Mouse (Mus musculus) liver, embryonic 13.5 days (tissue): ENCODE results near the gene S100a7a. TPM values are rescaled to one million over a fixed set of nuclear protein-coding genes. Genes with fewer than 3 reads are reported as not detected.
A peak's percentile ranks its signal among the peaks of the same experiment; 100 is the strongest.

Experiments
- ATAC-seq: fragments of 200-750 bp; cut with Nextera tagmentation; 2 replicates; pipeline ENCODE4 v1.8.0; 2017; ENCODE audit warnings: low read depth, mild to moderate bottlenecking, moderate number of reproducible peaks, moderate library complexity
- DNase-seq: peaks from one replicate; pipeline ENCODE4 v3.0.0; 2022
- H3K27ac ChIP-seq: fragments of 300-500 bp; sonication (generic); 2 replicates; pipeline ENCODE4 v1.5.1; 2015; ENCODE audit warnings: moderate library complexity, mild to moderate bottlenecking, inconsistent platforms
- H3K27me3 ChIP-seq: fragments of 300-500 bp; sonication (generic); 2 replicates; pipeline ENCODE4 v1.6.1; 2015; ENCODE audit warnings: mild to moderate bottlenecking, inconsistent platforms
- H3K36me3 ChIP-seq: fragments of 300-500 bp; sonication (generic); 2 replicates; pipeline ENCODE4 v1.6.1; 2015; ENCODE audit warnings: mild to moderate bottlenecking, inconsistent platforms
- H3K4me1 ChIP-seq: fragments of 300-500 bp; sonication (generic); replicated peaks from 2 replicates; pipeline ENCODE4 v1.6.1; 2015; ENCODE audit warnings: inconsistent platforms
- H3K4me2 ChIP-seq: fragments of 300-500 bp; sonication (generic); 2 replicates; pipeline ENCODE4 v1.6.1; 2015; ENCODE audit warnings: inconsistent platforms, mild to moderate bottlenecking, moderate library complexity
- H3K4me3 ChIP-seq: fragments of 300-500 bp; sonication (generic); replicated peaks from 2 replicates; pipeline ENCODE4 v1.5.1; 2015; ENCODE audit warnings: mild to moderate bottlenecking, inconsistent platforms
- H3K9ac ChIP-seq: fragments of 300-500 bp; sonication (generic); 2 replicates; pipeline ENCODE4 v1.6.1; 2015; ENCODE audit warnings: mild to moderate bottlenecking, inconsistent platforms
- H3K9me3 ChIP-seq: fragments of 300-500 bp; sonication (generic); replicated peaks from 2 replicates; pipeline ENCODE4 v1.6.1; 2016; ENCODE audit warnings: inconsistent platforms
- WGBS: fragments of 180-500 bp; shearing (Covaris S2); methylation state at CpG from one replicate; pipeline ENCODE4 v1.1.7; 2015; ENCODE audit not compliant: insufficient replicate concordance; 5-methylcytosine and 5-hydroxymethylcytosine counted together
- polyA plus RNA-seq: library from polyadenylated mRNA; unstranded; fragments of >200 nt; fragmentation: Nextera tagmentation; extraction: Ambion mirVana; gene quantifications from 2 replicates; pipeline ENCODE4 v1.2.1, GENCODE M21; 2015

The S100a7a gene
- polyA plus RNA-seq, 1 experiment from 2014 or later: not detected

- 65% methylated on average over 6 of the region's 6 CpGs for WGBS
These were observed 39.7 kb upstream of the S100a7a start for GRCm38 (mm10) chr3:90614148-90614530.

GRCm38 (mm10) chr3:90614611-90615251, 39.1 kb upstream of the S100a7a start:
- DNase-seq (no peak), ATAC-seq (no peak)
- no peaks in the 10 kb centered on the region for H3K36me3 ChIP-seq
- H3K9ac ChIP-seq: no peak overlapping the region
- H3K9me3 ChIP-seq: no peaks in the 10 kb centered on the region
- H3K27ac ChIP-seq: no peak overlapping the region
- no peak overlapping the region for H3K4me2 ChIP-seq
- WGBS: 59% methylated on average over 11 of the region's 11 CpGs
- no peak overlapping the region for H3K4me3 ChIP-seq
- H3K4me1 ChIP-seq: peaks cover 8% of the 10 kb centered on the region
- peaks cover 11% of the 10 kb centered on the region; the same call in 1 of the 2 replicates for H3K27me3 ChIP-seq

More at GRCm38 (mm10) chr3:90614148-90614530, 39.7 kb upstream of the S100a7a start:
- no peaks in the 10 kb centered on the region for H3K9me3 ChIP-seq
- no peak overlapping the region for H3K4me3 ChIP-seq
- no peaks in the 10 kb centered on the region for H3K36me3 ChIP-seq
- H3K27ac ChIP-seq: no peak overlapping the region
- H3K4me1 ChIP-seq: peaks cover 8% of the 10 kb centered on the region
- peaks cover 11% of the 10 kb centered on the region; the same call in 1 of the 2 replicates for H3K27me3 ChIP-seq
- DNase-seq (no peak), ATAC-seq (no peak)
- no peak overlapping the region for H3K4me2 ChIP-seq
- H3K9ac ChIP-seq: no peak overlapping the region

GRCm38 (mm10) chr3:90615415-90615814, 38.4 kb upstream of the S100a7a start:
- Histone ChIP-seq H3K9ac (no peak overlapping the region), H3K27me3 (peaks cover 11% of the 10 kb centered on the region; the same call in 1 of the 2 replicates), H3K4me2 (no peak overlapping the region), H3K4me3 (no peak overlapping the region), H3K36me3 (no peaks in the 10 kb centered on the region), H3K4me1 (peaks cover 8% of the 10 kb centered on the region), H3K9me3 (no peaks in the 10 kb centered on the region), H3K27ac (no peak overlapping the region)
- peak; percentile 13 for DNase-seq
- ATAC-seq: no peak
- WGBS: 7% methylated on average over 7 of the region's 7 CpGs

- Histone ChIP-seq H3K9ac (no peak overlapping the region), H3K27me3 (peaks cover 11% of the 10 kb centered on the region; the same call in 1 of the 2 replicates), H3K4me3 (no peak overlapping the region), H3K4me1 (peaks cover 8% of the 10 kb centered on the region), H3K27ac (no peak overlapping the region), H3K4me2 (no peak overlapping the region), H3K36me3 (no peaks in the 10 kb centered on the region), H3K9me3 (no peaks in the 10 kb centered on the region)
- WGBS: 72% methylated on average over 1 of the region's 1 CpGs
- no peak for DNase-seq
- no peak for ATAC-seq
These were observed 37.9 kb upstream of the S100a7a start for GRCm38 (mm10) chr3:90615911-90616310.

- H3K4me3 ChIP-seq: no peak overlapping the region
- H3K4me1 ChIP-seq: peaks cover 8% of the 10 kb centered on the region
- DNase-seq (no peak), ATAC-seq (no peak)
- H3K9me3 ChIP-seq: no peaks in the 10 kb centered on the region
- H3K9ac ChIP-seq: no peak overlapping the region
- WGBS: 6% methylated on average over 1 of the region's 1 CpGs
- no peak overlapping the region for H3K4me2 ChIP-seq
- peaks cover 11% of the 10 kb centered on the region; the same call in 1 of the 2 replicates for H3K27me3 ChIP-seq
- no peaks in the 10 kb centered on the region for H3K36me3 ChIP-seq
- H3K27ac ChIP-seq: no peak overlapping the region
These were observed 36.2 kb upstream of the S100a7a start for GRCm38 (mm10) chr3:90617586-90617985.

- no peak overlapping the region for H3K27ac ChIP-seq
- DNase-seq (no peak), ATAC-seq (no peak)
- no peak overlapping the region for H3K9ac ChIP-seq
- WGBS: 32% methylated on average over 7 of the region's 7 CpGs
- no peaks in the 10 kb centered on the region for H3K4me1 ChIP-seq
- H3K4me3 ChIP-seq: no peak overlapping the region
- H3K27me3 ChIP-seq: no peaks in the 10 kb centered on the region
- H3K9me3 ChIP-seq: no peaks in the 10 kb centered on the region
- H3K4me2 ChIP-seq: no peak overlapping the region
- H3K36me3 ChIP-seq: no peaks in the 10 kb centered on the region
These were observed 32.3 kb upstream of the S100a7a start for GRCm38 (mm10) chr3:90621552-90621951.

GRCm38 (mm10) chr3:90623435-90624071, 30.3 kb upstream of the S100a7a start:
- H3K36me3 ChIP-seq: no peaks in the 10 kb centered on the region
- H3K4me1 ChIP-seq: no peaks in the 10 kb centered on the region
- no peak for ATAC-seq
- no peak overlapping the region for H3K4me3 ChIP-seq
- H3K9ac ChIP-seq: no peak overlapping the region
- WGBS: 41% methylated on average over 2 of the region's 2 CpGs
- H3K9me3 ChIP-seq: no peaks in the 10 kb centered on the region
- no peak overlapping the region for H3K4me2 ChIP-seq
- H3K27ac ChIP-seq: no peak overlapping the region
- no peak for DNase-seq
- H3K27me3 ChIP-seq: no peaks in the 10 kb centered on the region

GRCm38 (mm10) chr3:90625496-90625895, 28.3 kb upstream of the S100a7a start:
- H3K36me3 ChIP-seq: no peaks in the 10 kb centered on the region
- no peaks in the 10 kb centered on the region for H3K27me3 ChIP-seq
- no peak overlapping the region for H3K4me2 ChIP-seq
- 66% methylated on average over 5 of the region's 5 CpGs for WGBS
- DNase-seq: no peak
- H3K27ac ChIP-seq: no peak overlapping the region
- no peaks in the 10 kb centered on the region for H3K9me3 ChIP-seq
- no peak overlapping the region for H3K4me3 ChIP-seq
- ATAC-seq: no peak
- H3K4me1 ChIP-seq: no peaks in the 10 kb centered on the region
- H3K9ac ChIP-seq: no peak overlapping the region

- H3K4me2 ChIP-seq: no peak overlapping the region
- no peak overlapping the region for H3K4me3 ChIP-seq
- H3K27ac ChIP-seq: no peak overlapping the region
- ATAC-seq: no peak
- no peaks in the 10 kb centered on the region for H3K9me3 ChIP-seq
- no peaks in the 10 kb centered on the region for H3K4me1 ChIP-seq
- WGBS: 53% methylated on average over 9 of the region's 9 CpGs
- no peak overlapping the region for H3K9ac ChIP-seq
- H3K36me3 ChIP-seq: no peaks in the 10 kb centered on the region
- no peak for DNase-seq
- no peaks in the 10 kb centered on the region for H3K27me3 ChIP-seq
These were observed 27.4 kb upstream of the S100a7a start for GRCm38 (mm10) chr3:90626266-90627021.

- 61% methylated on average over 5 of the region's 5 CpGs for WGBS
- Histone ChIP-seq H3K27me3 (no peaks in the 10 kb centered on the region), H3K9ac (no peak overlapping the region), H3K9me3 (no peaks in the 10 kb centered on the region), H3K4me3 (no peak overlapping the region), H3K27ac (no peak overlapping the region), H3K4me1 (no peaks in the 10 kb centered on the region), H3K36me3 (no peaks in the 10 kb centered on the region), H3K4me2 (no peak overlapping the region)
- DNase-seq: no peak
- ATAC-seq: no peak
These were observed 26.5 kb upstream of the S100a7a start for GRCm38 (mm10) chr3:90627366-90627765.

- Histone ChIP-seq H3K4me1 (no peaks in the 10 kb centered on the region), H3K9ac (no peak overlapping the region), H3K4me3 (no peak overlapping the region), H3K9me3 (no peaks in the 10 kb centered on the region), H3K27ac (no peak overlapping the region), H3K36me3 (no peaks in the 10 kb centered on the region), H3K4me2 (no peak overlapping the region), H3K27me3 (no peaks in the 10 kb centered on the region)
- WGBS: 48% methylated on average over 4 of the region's 4 CpGs
- no peak for ATAC-seq
- no peak for DNase-seq
These were observed 26.0 kb upstream of the S100a7a start for GRCm38 (mm10) chr3:90627807-90628206.
